In the genomic region with DNA sequence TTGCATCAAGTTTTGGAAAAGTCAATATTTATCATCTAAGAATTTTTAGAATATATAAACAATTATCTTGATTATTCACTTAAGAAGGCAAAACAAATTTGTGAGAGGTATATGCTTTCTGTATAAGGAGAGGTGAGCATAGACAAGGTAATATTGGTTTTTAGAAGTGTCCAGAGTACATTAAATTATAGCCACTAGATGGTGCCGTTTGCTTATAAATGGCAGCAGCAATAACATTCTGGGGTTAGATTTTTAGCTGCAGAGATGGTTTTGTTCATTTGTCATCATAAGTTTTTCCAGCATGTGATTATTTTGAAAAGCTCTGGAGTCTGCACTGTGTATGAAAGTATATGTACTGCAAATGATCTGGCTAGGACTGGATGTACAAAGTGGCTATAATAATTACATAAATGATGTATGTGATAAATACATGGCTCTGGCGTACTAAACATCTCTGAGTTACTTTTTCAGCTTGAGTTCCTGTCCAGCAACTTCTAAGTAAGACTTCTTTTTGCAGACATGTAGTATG, we compare ENCODE assay signal across 10 mouse cellular contexts.
DNase-seq lines count a peak whose midpoint lies in the region; ATAC-seq lines count a peak whose summit lies in the region.
"Had no signal": no experiment of that assay in that cellular context is flagged by ENCODE, and none has a peak within 500 bp of the region (broad histone marks: within the 10 kb centered on the region; RNA-seq: fewer than 3 reads in every experiment).

No protein-coding gene starts in this region.

- no peaks in the 10 kb centered on the region for H3K4me1 ChIP-seq in hindbrain, embryonic 15.5 days (replicated peaks)
- H3K4me1 ChIP-seq in hindbrain, embryonic 10.5 days (replicated peaks), result no peaks in the 10 kb centered on the region
- H3K4me1 ChIP-seq in kidney, embryonic 16.5 days (ENCODE audit: insufficient read depth, low read length), result no peaks in the 10 kb centered on the region
- H3K4me1 ChIP-seq: heart, embryonic 13.5 days; lung, embryonic 15.5 days had no signal

- no peak overlapping the region for H3K27ac ChIP-seq in hindbrain, embryonic 15.5 days (replicated peaks)
- H3K27ac ChIP-seq in hindbrain, embryonic 10.5 days, result no peak overlapping the region
- H3K27ac ChIP-seq in kidney, embryonic 16.5 days (ENCODE audit: low read length), result no peak overlapping the region
- H3K27ac ChIP-seq: heart, embryonic 13.5 days; lung, embryonic 15.5 days had no signal

- no peak for DNase-seq in hindbrain, embryonic 10.5 days (ENCODE audit: low spot score)
- peak; percentile 79 for DNase-seq in CD4-positive, CD25-positive, alpha-beta regulatory T cell, adult 2 months (ENCODE audit: low read depth, low spot score)
- DNase-seq in brain, adult 2 months (ENCODE audit: low read depth, low spot score), result peak; percentile 57
- DNase-seq in adrenal gland, adult 2 months, result no peak
- DNase-seq in heart, postnatal 25 days (ENCODE audit: low spot score), result no peak

- 61% methylated on average over 2 of the region's 2 CpGs for WGBS in hindbrain, embryonic 15.5 days
- WGBS in hindbrain, embryonic 10.5 days, result 58% methylated on average over 2 of the region's 2 CpGs
- 63% methylated on average over 2 of the region's 2 CpGs for WGBS in kidney, embryonic 16.5 days

- peak; percentile 48; the same call in 1 of the 2 replicates for ATAC-seq in hindbrain, embryonic 15.5 days (ENCODE audit: low FRiP score, low read depth)
- ATAC-seq in megakaryocyte progenitor cell, adult 5-6 weeks (replicated peaks; ENCODE audit: poor library complexity), result peak; percentile 80
- no peak for ATAC-seq in kidney, embryonic 16.5 days (ENCODE audit: low FRiP score, low TSS enrichment)

- intact Hi-C loops in heart, postnatal 25 days (cut with DNase I), result no loop called here

- H3K36me3 ChIP-seq in hindbrain, embryonic 15.5 days, result 0 out of 2 replicates have a peak, but pooled peaks cover 7% of the 10 kb centered on the region
- peaks cover 6% of the 10 kb centered on the region; the same call in 1 of the 2 replicates for H3K36me3 ChIP-seq in hindbrain, embryonic 10.5 days
- H3K36me3 ChIP-seq in kidney, embryonic 16.5 days (ENCODE audit: insufficient read depth, low read length), result peaks cover 34% of the 10 kb centered on the region

- no peak overlapping the region for H3K4me2 ChIP-seq in hindbrain, embryonic 15.5 days
- H3K4me2 ChIP-seq in kidney, embryonic 16.5 days (replicated peaks; ENCODE audit: low read depth, low read length), result no peak overlapping the region
- H3K4me2 ChIP-seq: heart, embryonic 13.5 days; lung, embryonic 15.5 days had no signal

- no peaks in the 10 kb centered on the region for H3K27me3 ChIP-seq in hindbrain, embryonic 15.5 days
- no peaks in the 10 kb centered on the region for H3K27me3 ChIP-seq in hindbrain, embryonic 10.5 days (ENCODE audit: insufficient read depth, poor library complexity, severe bottlenecking)
- H3K27me3 ChIP-seq in kidney, embryonic 16.5 days (ENCODE audit: insufficient read depth, low read length), result no peaks in the 10 kb centered on the region
- H3K27me3 ChIP-seq: heart, embryonic 13.5 days; lung, embryonic 15.5 days had no signal

- H3K9me3 ChIP-seq in hindbrain, embryonic 15.5 days, result no peaks in the 10 kb centered on the region
- peaks cover 6% of the 10 kb centered on the region; the same call in 1 of the 2 replicates for H3K9me3 ChIP-seq in hindbrain, embryonic 10.5 days
- H3K9me3 ChIP-seq in kidney, embryonic 16.5 days (ENCODE audit: low read length), result peaks cover 3% of the 10 kb centered on the region; the same call in 1 of the 2 replicates
- H3K9me3 ChIP-seq: heart, embryonic 13.5 days; lung, embryonic 15.5 days had no signal

- no peak overlapping the region for H3K4me3 ChIP-seq in hindbrain, embryonic 15.5 days
- no peak overlapping the region for H3K4me3 ChIP-seq in hindbrain, embryonic 10.5 days
- no peak overlapping the region for H3K4me3 ChIP-seq in kidney, embryonic 16.5 days (ENCODE audit: low read length)
- H3K4me3 ChIP-seq: heart, embryonic 13.5 days; lung, embryonic 15.5 days had no signal

- no peak overlapping the region for H3K9ac ChIP-seq in hindbrain, embryonic 15.5 days
- H3K9ac ChIP-seq in kidney, embryonic 16.5 days (replicated peaks; ENCODE audit: low read length), result no peak overlapping the region
- H3K9ac ChIP-seq: heart, embryonic 13.5 days; lung, embryonic 15.5 days had no signal

Comparison
In these comparisons a context has a peak if more than half of its experiments do, and no peak if none do; other contexts are left out.
1. DNase-seq: peak in CD4-positive, CD25-positive, alpha-beta regulatory T cell, adult 2 months (single experiment) and brain, adult 2 months (single experiment); none in hindbrain, embryonic 10.5 days (single experiment), adrenal gland, adult 2 months (single experiment) and heart, postnatal 25 days (single experiment).